Mouse (Mus musculus): ENCODE data around the gene Srxn1. TPM values are rescaled to one million over a fixed set of nuclear protein-coding genes. Genes with fewer than 3 reads are reported as not detected.

Srxn1 gene
- polyA plus RNA-seq, 1 experiment from 2014 or later: 7.5 TPM

DNA sequence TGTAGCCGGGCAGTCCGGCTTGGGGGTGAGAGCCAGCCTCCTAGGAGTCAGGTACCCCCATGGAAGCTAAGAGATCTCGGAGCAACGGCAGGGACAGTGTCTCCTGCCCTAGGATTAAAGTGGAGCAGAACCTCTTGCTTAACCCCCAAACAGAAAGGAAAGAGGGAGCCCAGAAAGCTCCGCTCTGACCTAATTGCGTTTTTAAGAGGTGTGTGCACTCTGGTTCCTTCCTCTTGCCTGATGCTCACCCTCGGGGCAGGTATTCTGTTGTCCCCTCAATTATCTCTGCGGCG, 38.8 kb downstream of the Srxn1 start:
- ATAC-seq (ENCODE audit: insufficient number of reproducible peaks, insufficient read depth, low FRiP score, low TSS enrichment, low read depth): no peak
- WGBS: 15% methylated on average over 9 of the region's 9 CpGs
- peaks cover 80% of the 10 kb centered on the region for H3K27me3 ChIP-seq

DNA sequence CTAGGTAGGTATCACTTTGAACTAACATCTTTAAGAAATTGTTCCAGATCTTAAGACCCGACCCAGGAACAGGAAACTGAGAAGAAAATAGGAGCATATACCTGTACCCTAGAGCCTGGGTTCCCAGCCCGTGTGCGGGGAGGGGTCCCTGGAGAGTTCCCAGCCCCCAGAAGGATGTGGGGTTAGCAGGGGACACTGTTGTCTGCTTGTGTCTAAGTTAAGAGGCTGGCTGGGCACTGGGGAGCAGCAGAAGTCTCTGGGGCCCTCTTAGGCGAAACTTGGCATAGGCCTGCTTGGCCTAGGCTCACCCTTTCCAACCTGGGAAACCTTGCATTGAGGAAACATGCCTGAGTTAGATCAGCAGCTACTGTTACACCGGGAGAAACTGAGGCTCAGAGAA, 39.2 kb downstream of the Srxn1 start:
- peaks cover 80% of the 10 kb centered on the region for H3K27me3 ChIP-seq

More for the DNA sequence above, 38.8 kb downstream of the Srxn1 start:
- Histone ChIP-seq H3K4me2 (peak overlapping the region; percentile 91), H3K4me1 (replicated peaks) (peaks cover 39% of the 10 kb centered on the region), H3K9me3 (no peaks in the 10 kb centered on the region), H3K9ac (replicated peaks) (peak overlapping the region; percentile 62), H3K4me3 (replicated peaks) (peak overlapping the region; percentile 54), H3K27ac (no peak overlapping the region), H3K36me3 (no peaks in the 10 kb centered on the region)

DNA sequence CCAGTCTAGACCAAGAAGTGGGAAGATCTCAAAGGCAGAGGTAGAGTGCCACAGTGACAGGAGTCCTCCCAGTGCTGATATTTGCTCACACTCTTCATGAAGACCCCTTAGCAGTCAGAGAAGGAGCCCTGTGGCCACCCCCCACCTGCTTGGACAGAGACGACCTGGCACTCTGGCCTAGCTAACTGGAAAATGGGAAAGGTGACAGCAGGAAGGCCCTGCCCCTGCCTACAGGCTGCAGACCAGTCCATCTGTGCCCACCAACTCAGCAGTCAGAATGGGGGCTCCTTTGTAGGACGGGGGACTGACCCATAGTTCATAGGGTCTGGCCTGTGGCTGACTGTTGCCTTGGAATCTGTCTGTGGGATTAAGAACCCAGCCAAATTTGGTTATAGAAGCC, 40.4 kb downstream of the Srxn1 start:
- Histone ChIP-seq H3K9ac (replicated peaks) (no peak overlapping the region), H3K4me1 (replicated peaks) (peaks cover 36% of the 10 kb centered on the region), H3K4me2 (no peak overlapping the region), H3K36me3 (no peaks in the 10 kb centered on the region), H3K9me3 (no peaks in the 10 kb centered on the region), H3K4me3 (replicated peaks) (no peak overlapping the region), H3K27me3 (peaks cover 74% of the 10 kb centered on the region), H3K27ac (no peak overlapping the region)
- 57% methylated on average over 2 of the region's 2 CpGs for WGBS
- no peak for ATAC-seq (ENCODE audit: insufficient number of reproducible peaks, insufficient read depth, low FRiP score, low TSS enrichment, low read depth)

More for the DNA sequence above, 39.2 kb downstream of the Srxn1 start:
- H3K27ac ChIP-seq: no peak overlapping the region
- WGBS: 62% methylated on average over 5 of the region's 5 CpGs
- H3K36me3 ChIP-seq: no peaks in the 10 kb centered on the region
- ATAC-seq (ENCODE audit: insufficient number of reproducible peaks, insufficient read depth, low FRiP score, low TSS enrichment, low read depth): no peak
- H3K9me3 ChIP-seq: no peaks in the 10 kb centered on the region
- H3K4me1 ChIP-seq (replicated peaks): peaks cover 39% of the 10 kb centered on the region
- peak overlapping the region; percentile 54 for H3K4me3 ChIP-seq (replicated peaks)
- H3K9ac ChIP-seq (replicated peaks): no peak overlapping the region
- H3K4me2 ChIP-seq: peak overlapping the region; percentile 91

DNA sequence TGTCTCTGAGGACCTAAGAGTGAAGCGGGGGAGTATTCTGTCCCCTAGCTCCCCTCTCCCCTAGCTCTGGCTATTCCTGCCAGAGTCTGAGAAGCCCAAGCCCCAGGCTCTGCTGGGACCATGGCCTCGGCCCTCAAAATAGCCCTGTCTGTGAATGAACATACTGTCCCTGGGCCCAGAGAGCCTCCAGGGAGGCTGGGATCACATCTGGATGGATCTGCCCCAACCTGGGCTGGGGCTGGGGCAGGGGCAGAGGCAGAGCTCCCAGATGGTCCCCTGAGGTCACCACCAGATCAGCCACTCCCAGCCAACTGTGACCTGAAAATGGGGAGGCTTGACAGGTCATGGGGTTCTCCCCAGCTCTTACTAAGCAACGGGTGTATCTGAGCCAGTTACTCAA, 41.8 kb downstream of the Srxn1 start:
- 64% methylated on average over 3 of the region's 3 CpGs for WGBS
- H3K4me3 ChIP-seq (replicated peaks): no peak overlapping the region
- H3K4me1 ChIP-seq (replicated peaks): peaks cover 23% of the 10 kb centered on the region
- H3K27ac ChIP-seq: no peak overlapping the region
- H3K36me3 ChIP-seq: no peaks in the 10 kb centered on the region
- H3K4me2 ChIP-seq: no peak overlapping the region
- ATAC-seq (ENCODE audit: insufficient number of reproducible peaks, insufficient read depth, low FRiP score, low TSS enrichment, low read depth): no peak
- H3K27me3 ChIP-seq: peaks cover 64% of the 10 kb centered on the region
- no peaks in the 10 kb centered on the region for H3K9me3 ChIP-seq
- no peak overlapping the region for H3K9ac ChIP-seq (replicated peaks)

DNA sequence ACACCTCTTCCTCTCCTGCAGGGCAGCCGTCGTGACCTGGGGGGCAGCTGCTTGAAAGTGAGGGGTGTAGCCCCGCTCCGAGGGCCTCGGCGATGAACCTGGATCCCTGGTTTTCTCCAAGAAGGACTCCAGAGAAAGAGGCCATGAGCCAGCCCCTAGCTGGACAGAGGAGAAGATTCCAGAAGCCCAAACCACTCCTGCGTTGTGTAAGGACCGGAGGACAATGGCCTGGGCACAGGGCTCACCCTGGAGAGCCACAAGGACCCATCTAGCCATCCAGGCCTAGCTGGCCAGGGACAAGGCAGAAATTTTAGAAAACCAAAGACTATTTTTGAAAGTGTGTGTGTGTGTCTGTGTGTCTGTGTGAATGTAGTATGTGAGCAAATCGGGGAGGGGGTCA, 43.4 kb downstream of the Srxn1 start:
- Histone ChIP-seq H3K27ac (no peak overlapping the region), H3K27me3 (peaks cover 48% of the 10 kb centered on the region), H3K9me3 (no peaks in the 10 kb centered on the region), H3K9ac (replicated peaks) (no peak overlapping the region), H3K4me3 (replicated peaks) (no peak overlapping the region), H3K4me2 (no peak overlapping the region), H3K36me3 (no peaks in the 10 kb centered on the region), H3K4me1 (replicated peaks) (peaks cover 8% of the 10 kb centered on the region; the same call in 1 of the 2 replicates)
- ATAC-seq (ENCODE audit: insufficient number of reproducible peaks, insufficient read depth, low FRiP score, low TSS enrichment, low read depth): no peak
- WGBS: 89% methylated on average over 9 of the region's 9 CpGs

DNA sequence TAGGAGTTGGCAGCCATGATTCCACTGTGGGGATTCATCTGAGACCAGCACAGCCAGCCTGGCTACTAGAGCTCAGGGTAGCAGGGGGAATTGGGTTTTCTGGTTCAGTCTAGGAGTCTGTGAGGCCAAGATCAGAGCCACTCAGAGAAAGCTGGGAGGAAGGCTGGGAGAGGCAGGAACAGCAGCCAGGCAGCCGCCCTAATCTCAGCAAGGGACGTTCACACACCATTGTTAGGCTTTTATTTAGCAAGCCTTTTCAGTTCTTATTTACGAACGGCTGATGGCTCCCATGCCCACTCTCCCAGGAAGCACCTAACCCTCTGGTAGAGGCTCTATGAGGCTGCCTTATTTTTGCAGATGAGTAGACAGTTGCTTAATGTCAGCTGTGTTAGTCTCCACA, 44.6 kb downstream of the Srxn1 start:
- ATAC-seq (ENCODE audit: insufficient number of reproducible peaks, insufficient read depth, low FRiP score, low TSS enrichment, low read depth): no peak
- WGBS: 40% methylated on average over 4 of the region's 4 CpGs
- H3K27me3 ChIP-seq: peaks cover 36% of the 10 kb centered on the region
- H3K9me3 ChIP-seq: no peaks in the 10 kb centered on the region
- H3K4me2 ChIP-seq: no peak overlapping the region
- no peak overlapping the region for H3K9ac ChIP-seq (replicated peaks)
- no peak overlapping the region for H3K4me3 ChIP-seq (replicated peaks)
- peaks cover under 1% of the 10 kb centered on the region; the same call in 1 of the 2 replicates for H3K4me1 ChIP-seq (replicated peaks)
- no peaks in the 10 kb centered on the region for H3K36me3 ChIP-seq
- H3K27ac ChIP-seq: no peak overlapping the region

DNA sequence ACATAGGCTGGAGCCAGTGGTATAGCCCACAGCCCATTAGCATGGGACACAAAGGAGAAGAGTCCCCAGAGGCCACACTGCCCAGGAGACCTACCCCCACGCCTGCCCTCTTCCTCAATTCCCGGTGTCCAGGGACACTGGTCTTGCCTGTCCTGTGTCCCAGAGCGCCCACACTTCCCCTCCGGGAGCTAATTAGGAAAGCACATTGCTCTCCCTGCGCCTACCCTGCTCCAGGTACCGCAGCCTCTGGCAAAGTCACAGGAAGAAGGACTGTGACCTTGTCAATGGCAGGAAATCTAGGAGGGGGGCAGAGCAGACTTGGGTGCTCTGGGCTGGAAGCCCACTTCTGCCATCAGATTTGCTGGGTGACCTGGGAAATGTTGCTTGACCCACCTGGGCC, 45.1 kb downstream of the Srxn1 start:
- no peak overlapping the region for H3K4me2 ChIP-seq
- H3K9me3 ChIP-seq: no peaks in the 10 kb centered on the region
- no peaks in the 10 kb centered on the region for H3K36me3 ChIP-seq
- H3K27me3 ChIP-seq: peaks cover 31% of the 10 kb centered on the region
- peaks cover 5% of the 10 kb centered on the region; the same call in 1 of the 2 replicates for H3K4me1 ChIP-seq (replicated peaks)
- no peak overlapping the region for H3K27ac ChIP-seq
- WGBS: 60% methylated on average over 6 of the region's 6 CpGs
- H3K4me3 ChIP-seq (replicated peaks): no peak overlapping the region
- no peak overlapping the region for H3K9ac ChIP-seq (replicated peaks)
- no peak for ATAC-seq (ENCODE audit: insufficient number of reproducible peaks, insufficient read depth, low FRiP score, low TSS enrichment, low read depth)

DNA sequence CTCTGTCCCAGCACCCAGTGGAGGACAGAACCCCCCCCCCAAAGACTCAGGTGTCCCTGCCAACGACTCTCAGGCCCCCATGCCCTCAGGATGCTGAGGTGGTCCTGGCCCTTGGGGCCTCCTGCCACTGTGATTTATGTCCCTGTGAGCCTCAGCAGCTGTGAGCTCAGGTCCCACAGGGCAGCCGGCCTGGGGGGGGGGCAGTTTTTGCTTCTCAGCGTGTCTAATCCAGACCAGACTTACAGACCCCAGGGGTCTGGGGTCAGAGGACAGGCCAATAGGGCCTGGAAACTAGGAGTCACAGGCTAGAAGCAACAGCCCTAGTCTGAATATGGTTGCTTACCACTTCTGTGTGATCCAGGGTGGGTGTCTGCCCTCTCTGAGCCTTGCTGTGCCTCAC, 48.0 kb downstream of the Srxn1 start:
- Histone ChIP-seq H3K36me3 (no peaks in the 10 kb centered on the region), H3K4me1 (replicated peaks) (peaks cover 15% of the 10 kb centered on the region), H3K27ac (no peak overlapping the region), H3K4me2 (no peak overlapping the region), H3K9me3 (no peaks in the 10 kb centered on the region), H3K9ac (replicated peaks) (no peak overlapping the region), H3K4me3 (replicated peaks) (no peak overlapping the region), H3K27me3 (0 out of 2 replicates have a peak, but pooled peaks cover 2% of the 10 kb centered on the region)
- no peak for ATAC-seq (ENCODE audit: insufficient number of reproducible peaks, insufficient read depth, low FRiP score, low TSS enrichment, low read depth)
- WGBS: 5% methylated on average over 3 of the region's 3 CpGs

DNA sequence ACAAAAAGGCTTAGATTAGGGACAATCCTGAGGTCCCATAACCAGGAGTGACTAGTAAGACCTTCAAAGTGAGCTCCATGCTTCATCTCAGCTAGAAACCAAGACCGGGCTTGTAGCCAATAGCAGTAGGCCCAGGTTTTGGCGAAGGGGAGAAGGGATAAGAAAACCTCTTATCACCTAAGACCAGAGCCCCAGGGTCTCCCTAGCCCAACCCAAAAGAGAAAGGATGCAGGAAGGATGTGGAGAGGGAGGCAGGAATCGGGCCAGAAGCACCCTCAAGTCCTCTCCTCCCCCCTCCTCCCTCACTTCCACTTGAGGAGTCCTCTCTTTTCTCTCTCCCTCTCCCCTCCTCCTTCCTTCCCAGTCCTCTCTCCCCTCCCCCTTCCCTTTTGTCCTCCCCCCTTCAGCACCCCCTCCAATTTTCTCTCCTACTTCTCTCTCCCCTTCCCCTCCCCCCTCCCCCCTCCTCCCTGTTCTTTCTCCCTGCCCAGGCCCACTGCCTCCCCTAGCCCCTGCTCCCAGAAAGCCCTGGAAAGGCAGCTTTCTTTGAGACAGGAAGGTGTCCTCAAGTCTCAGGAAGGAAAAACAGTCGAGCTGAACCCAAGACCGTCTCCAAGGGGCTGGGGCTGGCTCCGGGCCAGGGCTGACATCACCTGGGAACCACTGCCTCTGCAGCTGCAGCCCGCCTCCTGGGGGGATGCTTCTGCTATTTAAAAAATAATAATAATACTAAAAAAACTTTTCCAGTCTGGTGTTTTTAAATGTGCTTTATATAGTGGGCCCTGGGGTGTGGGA, 50.3 kb downstream of the Srxn1 start:
- no peaks in the 10 kb centered on the region for H3K9me3 ChIP-seq
- peaks cover 15% of the 10 kb centered on the region for H3K4me1 ChIP-seq (replicated peaks)
- H3K4me3 ChIP-seq (replicated peaks): no peak overlapping the region
- no peak overlapping the region for H3K4me2 ChIP-seq
- 38% methylated on average over 7 of the region's 7 CpGs for WGBS
- 0 out of 2 replicates have a peak overlapping the region, but pooled peaks have one; percentile 31 for H3K9ac ChIP-seq (replicated peaks)
- H3K27ac ChIP-seq: peak overlapping the region; percentile 56; the same call in 1 of the 2 replicates
- ATAC-seq (ENCODE audit: insufficient number of reproducible peaks, insufficient read depth, low FRiP score, low TSS enrichment, low read depth): peak; percentile 69; the same call in 1 of the 2 replicates
- no peaks in the 10 kb centered on the region for H3K27me3 ChIP-seq
- no peaks in the 10 kb centered on the region for H3K36me3 ChIP-seq

DNA sequence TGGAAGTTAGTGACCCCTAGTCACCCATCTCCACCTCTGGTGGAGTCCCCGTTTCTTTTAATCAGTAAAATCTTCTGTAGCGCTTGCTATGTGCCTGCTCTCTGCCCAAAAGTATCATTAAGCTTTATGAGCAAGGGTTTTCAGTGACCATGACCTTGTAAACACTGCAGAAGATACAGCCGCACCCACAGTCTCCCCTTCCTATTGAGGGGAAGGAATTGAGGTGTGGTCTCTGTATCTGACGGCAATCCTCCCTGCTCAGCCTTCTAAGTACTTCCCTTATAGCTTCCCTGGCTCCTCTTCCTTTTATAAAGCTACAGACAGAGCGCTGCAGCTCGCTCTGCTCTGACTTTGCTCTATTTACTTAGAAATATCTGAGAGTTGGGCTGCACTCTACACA, 51.2 kb downstream of the Srxn1 start:
- Histone ChIP-seq H3K9me3 (no peaks in the 10 kb centered on the region), H3K4me2 (no peak overlapping the region), H3K9ac (replicated peaks) (no peak overlapping the region), H3K27ac (no peak overlapping the region), H3K4me3 (replicated peaks) (no peak overlapping the region), H3K36me3 (no peaks in the 10 kb centered on the region), H3K4me1 (replicated peaks) (peaks cover 15% of the 10 kb centered on the region), H3K27me3 (no peaks in the 10 kb centered on the region)
- no peak for ATAC-seq (ENCODE audit: insufficient number of reproducible peaks, insufficient read depth, low FRiP score, low TSS enrichment, low read depth)
- 68% methylated on average over 6 of the region's 6 CpGs for WGBS

DNA sequence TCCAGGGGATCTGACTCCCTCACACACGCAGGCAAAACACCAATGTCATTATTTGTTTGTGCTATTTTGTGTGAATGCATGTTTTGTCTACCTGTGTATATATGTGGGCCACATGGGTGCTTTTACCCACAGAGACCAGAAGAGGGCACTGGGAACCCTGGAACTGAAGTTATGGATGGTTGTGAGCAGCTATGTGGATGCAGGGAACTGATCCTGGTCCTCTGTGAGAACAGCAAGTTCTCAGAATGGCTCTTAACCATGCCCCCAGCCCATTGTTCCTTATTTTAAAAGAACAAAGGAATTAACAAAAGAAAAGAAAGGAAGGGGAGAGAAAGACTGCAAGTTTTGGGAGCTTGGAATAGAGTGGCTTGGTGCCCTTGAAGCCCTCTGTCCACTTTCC, 54.2 kb downstream of the Srxn1 start:
- WGBS: 94% methylated on average over 1 of the region's 1 CpGs
- Histone ChIP-seq H3K4me3 (replicated peaks) (no peak overlapping the region), H3K27me3 (no peaks in the 10 kb centered on the region), H3K4me2 (no peak overlapping the region), H3K27ac (no peak overlapping the region), H3K9ac (replicated peaks) (no peak overlapping the region), H3K4me1 (replicated peaks) (peaks cover 15% of the 10 kb centered on the region), H3K36me3 (no peaks in the 10 kb centered on the region), H3K9me3 (no peaks in the 10 kb centered on the region)
- ATAC-seq (ENCODE audit: insufficient number of reproducible peaks, insufficient read depth, low FRiP score, low TSS enrichment, low read depth): no peak
